Comparison of ENCODE assay signal across 29 mouse cellular contexts in the genomic region with DNA sequence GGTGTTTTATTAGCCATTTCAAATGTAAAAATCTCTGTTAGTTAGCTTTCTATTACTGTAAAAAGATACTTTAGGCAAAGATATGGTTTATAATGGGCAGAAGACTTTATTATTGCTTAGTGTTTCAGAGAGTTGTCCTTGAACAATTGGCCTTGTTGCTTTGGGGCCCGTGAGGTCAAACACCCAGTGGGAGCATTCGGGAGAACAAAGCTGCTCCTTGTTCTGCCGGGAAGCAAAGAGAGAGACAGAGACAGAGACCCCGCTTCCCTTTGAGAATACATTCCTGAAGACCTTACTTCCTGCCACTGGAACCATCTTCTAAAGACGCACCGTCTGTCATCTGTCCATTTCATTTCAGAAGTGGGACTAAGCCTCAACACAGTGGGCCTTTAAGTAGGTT. TPM values are rescaled to one million over a fixed set of nuclear protein-coding genes. Genes with fewer than 3 reads are reported as not detected.
A peak's percentile ranks its signal among the peaks of the same experiment; 100 is the strongest.
DNase-seq lines count a peak whose midpoint lies in the region; ATAC-seq and TF ChIP-seq lines count a peak whose summit lies in the region.
"Had no signal": no experiment of that assay in that cellular context is flagged by ENCODE, and none has a peak within 500 bp of the region (broad histone marks: within the 10 kb centered on the region; RNA-seq: fewer than 3 reads in every experiment).

No protein-coding gene starts in this region.

- H3K27ac ChIP-seq in embryonic facial prominence, embryonic 11.5 days (replicated peaks; ENCODE audit: low read depth, low read length) = no peak overlapping the region
- H3K27ac ChIP-seq in embryonic facial prominence, embryonic 10.5 days (replicated peaks) = no peak overlapping the region
- no peak overlapping the region for H3K27ac ChIP-seq in intestine, embryonic 15.5 days
- H3K27ac ChIP-seq: embryonic facial prominence, embryonic 15.5 days; forebrain, embryonic 15.5 days; hindbrain, embryonic 12.5 days; left cerebral cortex, adult 2 months; liver, embryonic 13.5 days; midbrain, embryonic 13.5 days; neural tube, embryonic 13.5 days had no signal

- no peak overlapping the region for H3K4me3 ChIP-seq in embryonic facial prominence, embryonic 11.5 days (ENCODE audit: low read depth, low read length)
- no peak overlapping the region for H3K4me3 ChIP-seq in embryonic facial prominence, embryonic 10.5 days
- H3K4me3 ChIP-seq in E14TG2a.4 (replicated peaks; ENCODE audit: low read length) = peak overlapping the region; percentile 39
- H3K4me3 ChIP-seq in intestine, embryonic 15.5 days (replicated peaks) = no peak overlapping the region
- H3K4me3 ChIP-seq: embryonic facial prominence, embryonic 15.5 days; forebrain, embryonic 15.5 days; heart, embryonic 12.5 days; hindbrain, embryonic 12.5 days; left cerebral cortex, adult 2 months; liver, embryonic 13.5 days; midbrain, embryonic 13.5 days; neural tube, embryonic 13.5 days had no signal

- H3K4me2 ChIP-seq in embryonic facial prominence, embryonic 11.5 days (ENCODE audit: low read depth, low read length) = no peak overlapping the region
- H3K4me2 ChIP-seq in intestine, embryonic 15.5 days (replicated peaks) = no peak overlapping the region
- H3K4me2 ChIP-seq: embryonic facial prominence, embryonic 15.5 days; forebrain, embryonic 15.5 days; heart, embryonic 12.5 days; hindbrain, embryonic 12.5 days; liver, embryonic 13.5 days; midbrain, embryonic 13.5 days; neural tube, embryonic 13.5 days had no signal

- no peaks in the 10 kb centered on the region for H3K36me3 ChIP-seq in embryonic facial prominence, embryonic 11.5 days (replicated peaks; ENCODE audit: control insufficient read depth, insufficient read depth, low read depth, low read length)
- H3K36me3 ChIP-seq in embryonic facial prominence, embryonic 10.5 days (replicated peaks) = no peaks in the 10 kb centered on the region
- peaks cover 6% of the 10 kb centered on the region; the same call in 1 of the 2 replicates for H3K36me3 ChIP-seq in E14TG2a.4 (ENCODE audit: insufficient read depth, low read length)
- H3K36me3 ChIP-seq in intestine, embryonic 15.5 days = no peaks in the 10 kb centered on the region
- H3K36me3 ChIP-seq: embryonic facial prominence, embryonic 15.5 days; forebrain, embryonic 15.5 days; G1E; heart, embryonic 12.5 days; hindbrain, embryonic 12.5 days; liver, embryonic 13.5 days; midbrain, embryonic 13.5 days; neural tube, embryonic 13.5 days had no signal

- no peak for TF ChIP-seq CTCF in E14TG2a.4 (conservative IDR thresholded peaks at IDR 0.05; ENCODE audit: low read length)

- no peak for ATAC-seq in embryonic facial prominence, embryonic 11.5 days (replicated peaks; ENCODE audit: insufficient number of reproducible peaks, low FRiP score, low TSS enrichment, low read depth)
- no peak for ATAC-seq in intestine, embryonic 15.5 days
- ATAC-seq: forebrain, embryonic 15.5 days; inflammation-experienced regulatory T-cells, adult 6 months; midbrain, embryonic 13.5 days; Patski had no signal

- H3K27me3 ChIP-seq in embryonic facial prominence, embryonic 11.5 days (ENCODE audit: control insufficient read depth, insufficient read depth, low read length) = no peaks in the 10 kb centered on the region
- no peaks in the 10 kb centered on the region for H3K27me3 ChIP-seq in embryonic facial prominence, embryonic 10.5 days (replicated peaks; ENCODE audit: low read depth, poor library complexity, severe bottlenecking)
- H3K27me3 ChIP-seq in E14TG2a.4 (ENCODE audit: insufficient read depth, low read length) = no peaks in the 10 kb centered on the region
- no peaks in the 10 kb centered on the region for H3K27me3 ChIP-seq in intestine, embryonic 15.5 days (replicated peaks)
- H3K27me3 ChIP-seq: embryonic facial prominence, embryonic 15.5 days; forebrain, embryonic 15.5 days; heart, embryonic 12.5 days; hindbrain, embryonic 12.5 days; liver, embryonic 13.5 days; midbrain, embryonic 13.5 days; neural tube, embryonic 13.5 days; Patski had no signal

- WGBS in embryonic facial prominence, embryonic 11.5 days = 21% methylated on average over 6 of the region's 6 CpGs
- 20% methylated on average over 6 of the region's 6 CpGs for WGBS in embryonic facial prominence, embryonic 10.5 days
- WGBS in intestine, embryonic 15.5 days = 73% methylated on average over 6 of the region's 6 CpGs

- H3K9me3 ChIP-seq in embryonic facial prominence, embryonic 11.5 days (replicated peaks; ENCODE audit: control insufficient read depth, low read length) = no peaks in the 10 kb centered on the region
- no peaks in the 10 kb centered on the region for H3K9me3 ChIP-seq in embryonic facial prominence, embryonic 10.5 days
- no peaks in the 10 kb centered on the region for H3K9me3 ChIP-seq in E14TG2a.4 (ENCODE audit: low read length)
- no peaks in the 10 kb centered on the region for H3K9me3 ChIP-seq in intestine, embryonic 15.5 days
- H3K9me3 ChIP-seq: embryonic facial prominence, embryonic 15.5 days; forebrain, embryonic 15.5 days; heart, embryonic 12.5 days; hindbrain, embryonic 12.5 days; liver, embryonic 13.5 days; midbrain, embryonic 13.5 days; neural tube, embryonic 13.5 days had no signal

- DNase-seq in embryonic facial prominence, embryonic 11.5 days (ENCODE audit: low spot score) = peak; percentile 6
- DNase-seq in embryonic facial prominence, embryonic 10.5 days (ENCODE audit: low spot score) = no peak
- peak; percentile 82 for DNase-seq in ZHBTc4 (ENCODE audit: low read depth, low spot score)
- peak; percentile 49 for DNase-seq in mesoderm, embryonic 11.5 days (ENCODE audit: low read depth, low spot score)
- DNase-seq in adrenal gland, postnatal 4 days (ENCODE audit: low spot score in 2 of 2) = no peak
- DNase-seq: adrenal gland, postnatal 10 days; cerebellum, adult 9-11 months; gastrocnemius, postnatal 14 days; heart, adult 18-20 months; heart, postnatal 10 days; kidney, adult 8-10 months; kidney, postnatal 10 days; liver, embryonic 13.5 days; lung, adult 2 months; lung, postnatal 14 days; thymus, adult 18-20 months; thymus, postnatal 36 days had no signal

- H3K4me1 ChIP-seq in embryonic facial prominence, embryonic 11.5 days (ENCODE audit: control insufficient read depth, insufficient read depth, low read length) = no peaks in the 10 kb centered on the region
- H3K4me1 ChIP-seq in embryonic facial prominence, embryonic 10.5 days = peaks cover 9% of the 10 kb centered on the region
- H3K4me1 ChIP-seq in E14TG2a.4 (replicated peaks; ENCODE audit: low read depth, low read length) = peaks cover 86% of the 10 kb centered on the region
- H3K4me1 ChIP-seq in intestine, embryonic 15.5 days (replicated peaks) = no peaks in the 10 kb centered on the region
- H3K4me1 ChIP-seq: forebrain, embryonic 15.5 days; heart, embryonic 12.5 days; liver, embryonic 13.5 days; neural tube, embryonic 13.5 days had no signal

- H3K9ac ChIP-seq in embryonic facial prominence, embryonic 11.5 days (replicated peaks; ENCODE audit: low read length) = no peak overlapping the region
- no peak overlapping the region for H3K9ac ChIP-seq in intestine, embryonic 15.5 days
- H3K9ac ChIP-seq: embryonic facial prominence, embryonic 15.5 days; forebrain, embryonic 15.5 days; heart, embryonic 12.5 days; hindbrain, embryonic 12.5 days; liver, embryonic 13.5 days; midbrain, embryonic 13.5 days; neural tube, embryonic 13.5 days had no signal

RNA-seq across cellular contexts. Expression of a gene that starts 27.8 kb away (rescaled TPM):
- 7.4 TPM in 2 replicates for polyA plus RNA-seq in embryonic facial prominence, embryonic 11.5 days (2014; fragmentation: Nextera tagmentation; extraction: Ambion mirVana)
- 11.6 and 12.3 TPM in 2 replicates for polyA plus RNA-seq in embryonic facial prominence, embryonic 10.5 days (2016; fragmentation: Nextera tagmentation; extraction: Ambion mirVana)
- total RNA-seq in adrenal gland, postnatal 4 days (2021) = 10 to 100 TPM; 37.2 to 39.0 TPM
- 11.3 and 11.4 TPM in 2 replicates for polyA plus RNA-seq in intestine, embryonic 15.5 days (2015; fragmentation: Nextera tagmentation; extraction: Ambion mirVana)

Comparison
In these comparisons a context has a peak if more than half of its experiments do, and no peak if none do; other contexts are left out.
1. DNase-seq: peak in embryonic facial prominence, embryonic 11.5 days (single experiment), ZHBTc4 (single experiment) and mesoderm, embryonic 11.5 days (single experiment); none in embryonic facial prominence, embryonic 10.5 days (single experiment) and adrenal gland, postnatal 4 days (0 of 2).